Mouse (Mus musculus) myocyte (in vitro differentiated cells): ENCODE measurements at regions not wholly inside any gene's neighbourhood (a gene's known extent, or its start where the extent isn't known, plus 50 kb on each side); places are given as distances from the start of the nearest gene placed in this dataset.

Source experiments
- H3K27me3 ChIP-seq: one replicate; pipeline ENCODE4 v1.6.1; 2011; ENCODE audit not compliant: control insufficient read depth, insufficient read depth, insufficient read length
- H3K36me3 ChIP-seq: one replicate; pipeline ENCODE4 v1.6.1; 2011; ENCODE audit not compliant: control insufficient read depth, insufficient read depth
- H3K4me2 ChIP-seq: one replicate; pipeline ENCODE4 v1.6.1; 2011; ENCODE audit warnings: low read depth, control low read depth
- H3K4me3 ChIP-seq: one replicate; pipeline ENCODE4 v1.5.1; 2011; ENCODE audit warnings: mild to moderate bottlenecking, control low read depth, moderate library complexity
- H3K79me2 ChIP-seq: one replicate; pipeline ENCODE4 v1.6.1; 2011; ENCODE audit not compliant: control insufficient read depth, insufficient read depth
- H3ac ChIP-seq: one replicate; pipeline ENCODE4 v1.6.1; 2011; ENCODE audit not compliant: control insufficient read depth, insufficient read length
- CEBPB ChIP-seq: IDR thresholded peaks from 2 replicates; pipeline ENCODE4 v1.6.1; 2011; ENCODE audit warnings: mild to moderate bottlenecking, moderate library complexity; ENCODE audit not compliant: poor library complexity, insufficient read depth, severe bottlenecking
- E2F4 ChIP-seq: IDR thresholded peaks from one replicate; pipeline ENCODE4 v1.6.1; 2011; ENCODE audit warnings: mild to moderate bottlenecking, control low read depth, moderate library complexity; ENCODE audit not compliant: insufficient read depth
- MAX ChIP-seq: IDR thresholded peaks from one replicate; pipeline ENCODE4 v1.6.1; 2011; ENCODE audit warnings: low read depth, mild to moderate bottlenecking, control low read depth
- MYOD1 ChIP-seq, 3 experiments: IDR thresholded peaks; one replicate each; pipeline ENCODE4 v1.6.1; 2011; ENCODE audit warnings: control low read depth in 2 of 3, low read depth in 2 of 3, mild to moderate bottlenecking in 2 of 3, moderate library complexity in 1 of 3; ENCODE audit not compliant: insufficient read length in 2 of 3, control insufficient read depth in 1 of 3
- MYOG ChIP-seq, 3 experiments: IDR thresholded peaks; one replicate each; pipeline ENCODE4 v1.6.1; 2011; ENCODE audit warnings: control low read depth in 2 of 3, low read depth in 2 of 3, mild to moderate bottlenecking in 2 of 3; ENCODE audit not compliant: insufficient read length in 2 of 3, control insufficient read depth in 1 of 3, insufficient read depth in 1 of 3
- POLR2A ChIP-seq: IDR thresholded peaks from one replicate; pipeline ENCODE4 v1.6.1; 2011; ENCODE audit warnings: low read depth, mild to moderate bottlenecking, control low read depth, moderate library complexity; ENCODE audit not compliant: insufficient read length
- POLR2AphosphoS2 ChIP-seq: IDR thresholded peaks from one replicate; pipeline ENCODE4 v1.6.1; 2011; ENCODE audit warnings: low read depth, control low read depth; ENCODE audit not compliant: insufficient read length
- REST ChIP-seq: IDR thresholded peaks from one replicate; pipeline ENCODE4 v1.6.1; 2011; ENCODE audit warnings: mild to moderate bottlenecking, control low read depth, moderate library complexity; ENCODE audit not compliant: insufficient read depth, insufficient read length
- SRF ChIP-seq: IDR thresholded peaks from one replicate; pipeline ENCODE4 v1.6.1; 2011; ENCODE audit warnings: low read depth; ENCODE audit not compliant: control insufficient read depth, insufficient read length
- TCF12 ChIP-seq: IDR thresholded peaks from one replicate; pipeline ENCODE4 v1.6.1; 2011; ENCODE audit warnings: mild to moderate bottlenecking, control low read depth; ENCODE audit not compliant: poor library complexity, insufficient read depth, severe bottlenecking
- TCF3 ChIP-seq: IDR thresholded peaks from one replicate; pipeline ENCODE4 v1.6.1; 2011; ENCODE audit warnings: low read depth, control low read depth; ENCODE audit not compliant: insufficient read length
- USF1 ChIP-seq: IDR thresholded peaks from one replicate; pipeline ENCODE4 v1.6.1; 2011; ENCODE audit warnings: low read depth, mild to moderate bottlenecking, control low read depth, moderate library complexity

- Histone ChIP-seq H3K4me3 (no peak overlapping the region), H3K79me2 (no peaks in the 10 kb centered on the region), H3K36me3 (no peaks in the 10 kb centered on the region), H3K27me3 (no peaks in the 10 kb centered on the region), H3K4me2 (no peak overlapping the region), H3ac (no peak overlapping the region)
- TF ChIP-seq MYOG (IDR thresholded peaks at IDR 0.05; ENCODE audit: control insufficient read depth in 1 of 3, insufficient read depth in 1 of 3, insufficient read length in 2 of 3, low read depth in 2 of 3) (no peak), CEBPB (no peak), USF1 (no peak), TCF12 (no peak), MAX (no peak), REST (no peak), POLR2AphosphoS2 (no peak)
Observed at GRCm38 (mm10) chr1:81576965-81577664, 500.4 kb downstream of the Nyap2 start.

DNA sequence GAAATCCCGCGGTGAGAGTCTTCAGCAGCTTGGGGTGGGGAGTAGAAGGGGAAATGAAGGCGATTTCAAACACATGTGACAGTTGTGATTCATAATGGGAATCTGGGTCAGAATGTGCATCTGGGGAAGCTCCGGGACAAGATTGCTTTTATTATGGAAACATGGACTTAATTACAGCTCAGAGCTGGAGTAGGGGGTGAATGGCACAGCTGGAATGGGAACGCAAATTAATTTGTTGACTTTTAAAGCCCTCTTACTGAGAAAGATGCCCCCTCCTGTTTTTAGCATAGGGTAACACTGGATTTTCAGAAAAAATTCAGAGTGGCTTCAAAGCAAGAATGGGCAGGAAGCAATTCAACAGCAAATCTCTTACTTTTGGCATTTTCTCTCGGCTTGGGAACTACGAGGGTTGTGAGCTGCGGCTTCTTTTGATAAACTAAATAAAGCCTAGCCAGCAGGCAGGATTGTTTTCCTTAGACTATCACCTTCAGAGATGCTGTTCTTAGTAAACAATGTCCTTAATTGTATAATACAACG lies 501.0 kb downstream of the Nyap2 start:
- Histone ChIP-seq H3K27me3 (no peaks in the 10 kb centered on the region), H3ac (no peak overlapping the region), H3K79me2 (no peaks in the 10 kb centered on the region), H3K4me3 (no peak overlapping the region), H3K4me2 (no peak overlapping the region), H3K36me3 (no peaks in the 10 kb centered on the region)
- TF ChIP-seq E2F4 (no peak), MYOG (IDR thresholded peaks at IDR 0.05; ENCODE audit: control insufficient read depth in 1 of 3, insufficient read depth in 1 of 3, insufficient read length in 2 of 3, low read depth in 2 of 3) (no peak), CEBPB (no peak), POLR2AphosphoS2 (no peak), TCF3 (no peak), REST (no peak), SRF (no peak), USF1 (no peak), TCF12 (no peak), MYOD1 (IDR thresholded peaks at IDR 0.05; ENCODE audit: control insufficient read depth in 1 of 3, insufficient read length in 2 of 3, low read depth in 2 of 3) (no peak), MAX (no peak), POLR2A (no peak)

DNA sequence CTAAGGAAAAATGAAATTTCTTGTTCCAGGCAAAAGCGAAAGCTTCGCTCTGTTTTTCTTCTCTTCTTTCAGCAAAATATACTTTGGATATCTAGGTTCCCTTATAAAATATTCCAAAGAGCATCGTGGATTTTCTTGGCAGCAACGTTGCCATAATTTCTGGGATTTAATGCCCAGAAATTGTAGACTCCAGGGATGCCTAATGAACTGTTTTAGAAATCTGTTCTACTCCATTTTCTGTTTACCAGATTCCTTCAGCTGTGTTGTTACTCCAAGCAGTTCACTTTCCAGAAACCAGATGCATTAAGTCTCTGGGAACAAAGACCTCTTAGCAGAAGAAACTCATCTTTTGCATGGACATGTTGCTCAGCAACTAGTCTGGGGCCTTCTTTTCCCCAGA lies 504.5 kb downstream of the Nyap2 start:
- H3K79me2 ChIP-seq: no peaks in the 10 kb centered on the region

DNA sequence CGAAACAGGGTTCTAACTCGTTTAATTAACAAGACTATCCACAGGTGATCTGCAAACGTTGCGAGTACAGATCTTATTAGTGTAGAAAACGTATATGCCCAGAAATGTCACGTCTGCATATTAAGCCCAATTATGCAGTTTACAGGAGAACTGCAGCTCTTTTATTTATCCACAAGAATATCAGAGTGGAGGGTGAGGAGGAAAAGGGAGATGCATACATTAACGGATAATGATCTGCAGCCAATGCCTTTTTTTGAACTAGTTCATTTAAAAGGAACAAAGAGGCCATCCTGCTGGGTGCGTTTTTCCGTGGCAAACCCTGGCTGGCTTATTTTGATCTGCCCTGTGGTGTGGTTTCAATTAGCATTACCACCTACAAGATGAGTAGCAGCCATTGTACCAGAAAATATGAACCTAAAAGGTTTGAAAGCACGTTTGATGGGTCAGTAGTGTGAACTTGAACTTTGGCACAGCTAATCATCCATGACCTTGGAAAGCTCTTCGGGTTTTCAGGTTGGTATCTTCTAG lies 511.1 kb downstream of the Nyap2 start:
- no peak for TF ChIP-seq POLR2A
- TF ChIP-seq POLR2AphosphoS2: no peak
- TF ChIP-seq REST: no peak
- no peak for TF ChIP-seq MAX
- no peak for TF ChIP-seq MYOG (IDR thresholded peaks at IDR 0.05; ENCODE audit: control insufficient read depth in 1 of 3, insufficient read depth in 1 of 3, insufficient read length in 2 of 3, low read depth in 2 of 3)
- no peak for TF ChIP-seq E2F4
- no peak for TF ChIP-seq TCF12
- TF ChIP-seq MYOD1 (IDR thresholded peaks at IDR 0.05; ENCODE audit: control insufficient read depth in 1 of 3, insufficient read length in 2 of 3, low read depth in 2 of 3): no peak
- TF ChIP-seq SRF: no peak
- Histone ChIP-seq H3K79me2 (no peaks in the 10 kb centered on the region), H3K4me2 (no peak overlapping the region), H3K36me3 (no peaks in the 10 kb centered on the region), H3K4me3 (no peak overlapping the region), H3ac (no peak overlapping the region), H3K27me3 (no peaks in the 10 kb centered on the region)

More for the DNA sequence above, 504.5 kb downstream of the Nyap2 start:
- H3K27me3 ChIP-seq: no peaks in the 10 kb centered on the region
- no peak overlapping the region for H3K4me3 ChIP-seq
- TF ChIP-seq MYOG (IDR thresholded peaks at IDR 0.05; ENCODE audit: control insufficient read depth in 1 of 3, insufficient read depth in 1 of 3, insufficient read length in 2 of 3, low read depth in 2 of 3): no peak
- TF ChIP-seq MAX: no peak
- TF ChIP-seq TCF12: no peak
- TF ChIP-seq MYOD1 (IDR thresholded peaks at IDR 0.05; ENCODE audit: control insufficient read depth in 1 of 3, insufficient read length in 2 of 3, low read depth in 2 of 3): no peak
- no peak for TF ChIP-seq REST
- TF ChIP-seq CEBPB: no peak
- no peak for TF ChIP-seq POLR2AphosphoS2
- no peak for TF ChIP-seq SRF
- no peaks in the 10 kb centered on the region for H3K36me3 ChIP-seq
- no peak overlapping the region for H3ac ChIP-seq
- no peak overlapping the region for H3K4me2 ChIP-seq

- H3K36me3 ChIP-seq: no peaks in the 10 kb centered on the region
Observed at GRCm38 (mm10) chr1:81591623-81592022, 514.9 kb downstream of the Nyap2 start.

More at GRCm38 (mm10) chr1:81591623-81592022, 514.9 kb downstream of the Nyap2 start:
- Histone ChIP-seq H3K27me3 (no peaks in the 10 kb centered on the region), H3K79me2 (no peaks in the 10 kb centered on the region), H3K4me2 (no peak overlapping the region), H3K4me3 (no peak overlapping the region), H3ac (no peak overlapping the region)
- no peak for TF ChIP-seq POLR2A
- no peak for TF ChIP-seq MYOD1 (IDR thresholded peaks at IDR 0.05; ENCODE audit: control insufficient read depth in 1 of 3, insufficient read length in 2 of 3, low read depth in 2 of 3)
- no peak for TF ChIP-seq E2F4
- no peak for TF ChIP-seq MYOG (IDR thresholded peaks at IDR 0.05; ENCODE audit: control insufficient read depth in 1 of 3, insufficient read depth in 1 of 3, insufficient read length in 2 of 3, low read depth in 2 of 3)
- no peak for TF ChIP-seq MAX
- no peak for TF ChIP-seq CEBPB
- no peak for TF ChIP-seq TCF3
- TF ChIP-seq SRF: no peak
- no peak for TF ChIP-seq TCF12
- no peak for TF ChIP-seq USF1
- TF ChIP-seq POLR2AphosphoS2: no peak
- no peak for TF ChIP-seq REST
